Mouse (Mus musculus) layer of hippocampus, postnatal 25 days (tissue): Measurements from ENCODE around the gene Gm20604. TPM values are rescaled to one million over a fixed set of nuclear protein-coding genes. Genes with fewer than 3 reads are reported as not detected.

Source experiments
- DNase-seq, 2 experiments: peaks; one replicate each; pipeline ENCODE4 v3.0.0; 2022; ENCODE audit warnings: mixed read lengths in 2 of 2, low spot score in 1 of 2; ENCODE audit errors: extremely low spot score in 1 of 2
- total RNA-seq, 2 experiments: library from RNA; stranded (reverse); gene quantifications; 2 replicates each; pipeline ENCODE4 v1.2.3; 2021

Gm20604 gene
- total RNA-seq, 2 experiments from 2014 or later: 16.3 to 19.3 TPM

GRCm38 (mm10) chr12:102691761-102692160 is 66.7 kb downstream of the Gm20604 start:
- DNase-seq: no peak

Other genes starting within 250 kb of the Gm20604 start
- gene Chga, start 203.7 kb downstream of the Gm20604 start, total RNA-seq: 100 to 1,000 TPM; 132 to 135 TPM
- gene Itpk1, start 53.7 kb downstream of the Gm20604 start, total RNA-seq: 10 to 100 TPM; 56.4 to 66.2 TPM
- gene Moap1, start 15.0 kb downstream of the Gm20604 start, total RNA-seq: 10 to 100 TPM; 25.2 to 26.3 TPM
- gene Tmem251, start 14.9 kb downstream of the Gm20604 start, total RNA-seq: 1 to 10 TPM; 4.8 to 5.4 TPM
- not detected for gene Gm28051, start 907 bp downstream of the Gm20604 start, total RNA-seq
- gene Gon7, start 869 bp downstream of the Gm20604 start, total RNA-seq: 10 to 100 TPM; 13.6 to 15.7 TPM
- gene Ubr7, start 705 bp downstream of the Gm20604 start, total RNA-seq: 10 to 100 TPM; 31.0 to 33.6 TPM
- gene Btbd7, start 119.8 kb upstream of the Gm20604 start, total RNA-seq: 10 to 100 TPM; 16.3 to 19.2 TPM
- not detected for gene Cox8c, start 140.6 kb upstream of the Gm20604 start, total RNA-seq
- 10 to 100 TPM; 46.3 to 54.5 TPM for gene Unc79, start 190.2 kb upstream of the Gm20604 start, total RNA-seq